Mouse (Mus musculus) adipocyte (in vitro differentiated cells): ENCODE results near the gene Sertad1.
"Not testable (repeated sequence)": the region's sequence is repeated elsewhere in the genome, so short reads cannot be mapped to it uniquely, and the experiment has no call there.

Experiments
- DNase-seq: peaks from one replicate; pipeline ENCODE4 v3.0.0-alpha.2; 2016; ENCODE audit warnings: low spot score

Gene Sertad1

DNA sequence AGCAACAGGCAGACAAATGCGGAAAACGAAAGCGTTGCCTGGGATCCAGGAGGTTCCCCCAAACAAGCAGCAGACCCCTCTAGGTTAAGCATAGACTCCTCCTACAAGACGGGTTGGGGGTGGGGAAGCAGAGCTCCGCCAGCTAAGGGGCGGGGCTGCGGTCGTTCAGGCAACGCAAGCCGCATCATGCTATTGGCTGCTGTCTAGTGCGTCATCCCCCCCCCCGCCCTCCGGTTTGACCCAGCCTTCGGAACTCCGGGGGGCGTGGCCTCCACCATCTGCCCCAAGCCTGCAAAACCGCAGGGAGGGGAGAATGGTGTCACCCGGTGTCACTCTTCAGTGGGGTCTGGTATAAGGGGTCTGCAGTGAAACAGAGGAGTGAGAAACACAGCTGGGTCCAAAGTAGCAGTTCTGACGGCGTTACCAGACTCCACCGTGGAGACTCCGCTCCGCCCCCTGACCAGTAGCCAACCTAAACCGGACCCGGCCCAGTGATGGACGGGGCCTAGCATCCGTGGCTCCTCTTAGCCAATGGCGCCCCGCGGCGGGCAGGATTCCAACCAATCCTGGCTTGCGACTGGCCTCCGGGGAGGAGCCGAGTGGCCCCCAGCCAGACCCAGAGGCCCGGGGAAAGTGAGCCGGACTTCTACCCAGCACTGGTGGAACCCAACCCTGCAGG is 13.4 kb upstream of the Sertad1 start, which contains the start of gene Sertad3:
Gene Sertad3, plus strand, starts transcription at position 613 of the 679 bp plus-strand sequence.
- peak; percentile 96 for DNase-seq

DNA sequence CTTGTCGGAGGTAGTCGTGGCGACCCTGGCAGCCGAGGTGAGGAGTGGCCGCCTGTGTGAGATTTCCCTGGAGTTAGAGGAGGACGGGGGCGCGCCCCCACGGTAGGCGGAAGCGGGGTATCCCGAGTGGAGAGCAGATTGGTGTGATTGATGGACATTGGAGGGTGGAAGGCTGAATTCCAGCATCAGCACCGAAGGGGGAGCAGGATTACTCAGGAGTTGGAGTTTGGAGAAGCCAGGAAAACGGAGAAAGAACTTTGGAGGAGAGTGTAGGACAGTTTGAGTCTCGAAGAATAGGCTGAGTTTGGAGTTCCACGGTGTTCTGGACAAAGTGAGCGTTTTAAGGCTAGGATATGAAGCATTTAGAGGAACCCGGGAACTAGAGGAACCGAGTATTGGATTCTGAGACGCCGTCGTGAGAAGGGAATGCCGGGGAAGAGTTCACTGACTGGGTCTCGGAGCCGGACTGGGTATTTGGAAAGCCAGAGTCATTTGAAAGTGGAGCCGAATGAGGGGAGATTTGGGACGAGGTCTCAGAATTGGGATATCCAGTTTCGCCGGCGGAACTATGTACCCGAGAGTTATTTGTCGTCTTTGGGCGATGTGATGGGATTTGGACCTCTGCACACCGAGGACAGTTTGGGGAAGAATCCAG is 12.7 kb upstream of the Sertad1 start:
- DNase-seq: peak; percentile 60

DNA sequence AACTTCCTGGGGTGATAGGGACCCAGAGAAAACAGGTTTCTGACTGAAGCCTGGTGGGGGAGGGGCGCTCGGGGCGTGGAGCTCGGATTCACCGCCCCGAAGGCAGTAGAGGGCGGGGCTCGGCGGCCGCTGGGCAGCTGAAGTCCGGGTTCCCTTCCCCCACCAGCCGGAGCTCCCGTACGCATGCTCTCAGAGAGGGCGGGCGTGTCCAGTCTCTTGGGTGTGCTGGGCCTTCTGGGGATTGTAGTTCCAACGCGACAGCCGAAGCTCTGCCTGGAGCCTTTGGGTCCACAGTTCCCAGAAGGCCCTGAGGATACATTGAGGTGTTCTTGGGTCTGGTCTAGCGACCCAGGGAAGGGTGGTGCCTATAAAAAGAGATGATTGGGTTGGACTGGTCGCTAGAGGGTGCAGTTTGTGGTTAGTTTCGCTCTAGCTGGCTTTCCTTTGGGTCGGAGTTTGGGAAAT is 12.2 kb upstream of the Sertad1 start:
- peak; percentile 97 for DNase-seq

DNA sequence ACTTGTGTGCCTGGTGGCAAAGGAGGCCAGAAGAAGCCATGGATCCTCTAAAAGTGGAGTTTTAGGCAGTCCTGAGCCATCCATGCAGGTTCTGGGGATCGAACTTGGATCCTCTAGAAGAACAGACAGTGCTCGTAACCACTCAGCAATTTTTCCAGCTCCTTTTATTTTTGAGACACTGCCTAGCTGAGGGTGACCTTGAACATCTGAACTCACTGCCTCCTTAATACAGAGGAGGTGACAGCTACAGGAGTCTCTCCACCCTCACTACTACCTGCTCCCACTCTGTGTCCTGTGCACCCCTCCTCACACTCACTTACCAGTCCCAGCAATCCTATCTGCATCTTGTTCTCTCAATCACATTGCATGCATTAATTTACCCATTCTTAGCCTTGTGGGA is 11.1 kb upstream of the Sertad1 start:
- no peak for DNase-seq

- DNase-seq: no peak
These were observed 10.5 kb upstream of the Sertad1 start for GRCm38 (mm10) chr7:27476098-27476635.

GRCm38 (mm10) chr7:27478561-27478960 is 8.1 kb upstream of the Sertad1 start:
- DNase-seq: no peak

- no peak for DNase-seq
These were observed 7.0 kb upstream of the Sertad1 start for GRCm38 (mm10) chr7:27479750-27480149.

GRCm38 (mm10) chr7:27480506-27480905 is 6.2 kb upstream of the Sertad1 start:
- no peak for DNase-seq

DNA sequence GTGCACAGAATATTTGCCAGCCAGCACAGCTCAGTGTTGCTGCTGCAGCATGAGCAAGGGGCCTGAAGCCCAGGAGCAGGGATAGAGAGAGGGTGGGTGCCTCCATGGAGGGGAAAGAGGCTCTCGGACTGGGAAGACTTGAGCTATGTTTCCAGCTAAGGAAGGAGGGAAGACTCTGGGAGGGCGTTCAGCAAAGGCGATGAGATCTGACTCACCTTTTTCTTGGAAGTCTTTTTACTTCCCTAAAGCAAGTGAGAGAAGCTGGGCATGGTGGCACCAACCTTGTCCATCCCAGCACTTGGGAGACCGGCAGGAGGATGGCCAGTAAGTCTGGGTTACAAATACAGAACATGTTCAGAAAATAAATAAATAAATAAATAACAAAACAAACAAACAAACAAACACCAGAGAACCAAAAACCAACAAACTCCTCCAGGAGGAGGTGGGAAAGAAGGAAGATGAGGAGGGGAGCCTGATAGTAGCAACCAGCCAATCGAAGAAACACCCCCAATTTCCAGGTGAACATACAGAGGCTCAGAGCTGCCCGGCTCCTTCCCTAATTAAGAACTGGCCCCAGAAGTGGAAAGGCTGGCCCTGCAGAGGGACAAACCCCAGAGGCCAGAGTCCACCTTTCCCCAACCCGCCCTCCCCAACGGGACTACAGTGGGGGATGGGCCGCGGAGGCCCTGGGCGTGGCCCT is 5.6 kb upstream of the Sertad1 start:
- peak; percentile 21 for DNase-seq

DNA sequence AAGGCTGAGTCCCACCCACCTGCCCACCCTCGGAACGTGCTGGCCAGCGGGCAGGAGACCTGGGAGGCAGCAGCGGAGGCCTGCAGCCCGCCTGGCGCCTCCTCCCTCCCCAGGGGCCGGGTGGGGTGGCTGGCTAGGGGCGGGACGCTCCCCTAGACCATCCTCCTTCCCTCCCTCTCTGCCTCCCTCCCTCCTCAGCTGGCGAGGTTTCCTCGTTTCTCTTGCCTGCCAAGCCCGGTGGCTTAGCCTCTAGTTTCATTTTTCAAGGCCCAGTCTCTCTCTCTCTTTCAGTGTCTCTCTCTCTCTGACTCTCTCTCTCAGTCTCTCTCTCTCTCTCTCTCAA is 5.1 kb upstream of the Sertad1 start:
- peak; percentile 94 for DNase-seq

DNA sequence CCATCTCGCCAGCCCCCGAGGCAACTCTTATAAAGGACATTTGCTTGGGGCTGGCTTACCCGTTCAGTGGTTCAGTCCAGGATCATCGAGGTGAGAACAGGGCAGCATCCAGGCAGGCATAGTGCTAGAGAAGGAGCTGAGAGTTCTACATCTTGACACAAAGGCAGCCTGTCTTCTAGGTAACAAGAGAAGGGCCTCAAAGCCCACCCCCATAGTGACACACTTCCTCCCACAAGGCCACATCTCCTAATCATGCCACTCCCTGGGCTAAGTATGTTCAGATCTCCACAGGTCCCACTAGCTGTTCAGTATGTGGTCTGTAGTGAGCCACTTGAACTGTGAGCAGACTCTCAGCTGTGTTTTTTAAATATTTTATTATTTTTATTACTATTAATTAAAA is 2.9 kb upstream of the Sertad1 start:
- no peak for DNase-seq

DNA sequence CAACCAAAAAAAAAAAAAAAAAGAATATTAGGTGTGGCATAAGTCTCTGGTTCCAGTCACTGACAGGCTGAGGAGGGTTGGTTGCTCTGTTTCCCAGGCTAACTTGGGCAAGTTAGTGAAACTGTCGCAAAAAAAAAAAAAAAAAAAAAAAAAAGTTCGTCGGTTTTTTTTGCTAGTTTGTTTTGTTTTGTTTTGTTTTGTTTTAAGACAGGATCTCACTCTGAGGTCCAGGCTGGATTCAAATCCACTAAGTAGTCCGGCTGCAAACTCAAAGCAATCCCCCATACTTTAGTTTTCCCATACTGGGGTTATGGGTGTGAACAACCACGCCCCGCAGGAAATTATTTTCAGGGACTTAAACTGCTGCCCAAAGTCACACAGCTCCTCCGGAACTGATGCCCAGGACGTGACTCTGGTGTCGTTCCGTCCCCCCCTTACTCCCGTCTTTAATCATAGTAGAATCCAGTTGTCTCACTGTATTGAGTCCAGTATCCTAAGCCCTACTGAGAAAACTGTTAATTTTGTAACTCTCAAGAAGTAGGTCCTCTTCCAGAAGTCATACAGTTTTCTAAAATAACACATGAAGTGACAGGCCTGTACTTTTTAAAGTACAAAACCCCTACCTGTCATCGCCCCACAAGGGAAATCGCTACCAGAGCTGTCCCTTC is 474 bp upstream of the Sertad1 start:
- DNase-seq: peak; percentile 55

- DNase-seq: peak; percentile 54
These were observed 1.1 kb downstream of the Sertad1 start for GRCm38 (mm10) chr7:27487740-27488268.

DNA sequence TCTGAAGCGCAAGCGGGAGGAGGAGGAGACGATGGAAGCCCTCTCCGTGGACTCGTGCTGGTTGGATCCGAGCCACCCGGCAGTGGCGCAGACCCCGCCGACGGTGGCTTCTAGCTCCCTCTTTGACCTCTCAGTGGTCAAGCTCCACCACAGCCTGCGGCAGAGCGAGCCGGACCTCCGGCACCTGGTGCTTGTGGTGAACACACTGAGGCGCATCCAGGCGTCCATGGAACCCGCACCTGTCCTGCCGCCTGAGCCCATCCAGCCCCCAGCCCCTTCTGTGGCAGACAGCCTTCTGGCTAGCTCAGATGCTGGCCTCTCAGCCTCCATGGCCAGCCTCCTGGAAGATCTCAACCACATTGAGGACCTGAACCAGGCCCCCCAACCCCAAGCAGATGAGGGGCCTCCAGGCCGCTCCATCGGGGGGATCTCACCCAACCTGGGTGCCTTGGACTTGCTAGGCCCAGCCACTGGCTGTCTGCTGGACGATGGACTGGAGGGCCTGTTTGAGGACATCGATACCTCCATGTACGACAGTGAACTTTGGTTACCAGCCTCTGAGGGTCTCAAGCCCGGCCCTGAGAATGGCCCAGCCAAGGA is 2.7 kb downstream of the Sertad1 start:
- no peak for DNase-seq

DNA sequence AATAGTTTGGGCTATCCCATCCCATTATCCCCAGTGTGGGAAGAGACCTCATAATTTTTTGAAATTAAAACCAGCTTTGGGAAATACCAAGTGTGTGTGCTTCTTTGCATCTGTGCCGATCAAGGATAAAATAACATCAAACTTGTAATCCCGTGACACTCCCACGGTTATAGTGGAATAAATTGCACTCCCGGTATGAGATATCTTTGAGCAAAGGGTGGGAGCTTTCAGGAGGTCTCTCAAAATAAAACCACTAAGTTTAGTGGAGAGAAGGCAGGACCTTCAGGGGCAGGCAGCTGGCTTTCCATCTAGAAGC is 3.5 kb downstream of the Sertad1 start:
- DNase-seq: no peak

DNA sequence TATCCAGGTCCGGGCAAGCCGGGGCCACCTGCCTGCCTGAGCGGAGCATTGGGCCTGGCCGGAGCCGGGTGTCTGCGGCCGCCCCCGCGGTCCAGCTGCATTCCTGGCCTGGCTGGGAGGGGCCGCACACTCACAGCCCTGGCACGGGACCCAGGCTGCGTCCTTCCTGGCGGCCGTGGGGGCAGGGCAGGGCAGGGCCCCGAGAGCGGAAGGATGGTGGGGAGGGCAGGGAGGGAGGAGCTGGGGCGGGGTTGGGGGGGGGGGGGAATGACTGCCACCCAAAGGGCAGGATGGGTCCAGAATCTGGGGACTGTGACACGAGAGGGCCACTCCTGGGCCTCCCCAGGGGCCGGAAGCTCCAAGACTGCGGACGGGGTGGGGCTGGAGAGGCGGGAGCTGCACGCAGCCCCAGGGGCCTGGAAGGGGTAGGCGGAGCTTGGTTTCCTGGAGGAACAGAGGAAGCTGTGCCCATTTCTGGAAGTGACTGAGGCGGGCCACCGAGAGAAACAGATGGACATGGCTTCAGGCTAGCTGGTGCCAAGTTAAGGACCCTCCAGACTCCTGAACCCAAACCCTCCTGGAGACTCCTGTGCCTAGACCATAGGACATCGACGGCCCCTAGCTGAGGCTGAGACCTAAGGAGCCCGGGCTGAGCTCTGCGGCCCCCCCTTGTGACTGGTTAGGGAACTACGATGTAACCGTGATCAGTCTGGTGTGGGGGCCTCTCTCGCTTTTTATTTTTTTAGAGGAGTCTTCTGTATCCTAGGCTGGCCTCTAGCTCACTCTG is 4.0 kb downstream of the Sertad1 start:
- peak; percentile 87 for DNase-seq

- DNase-seq: no peak
These were observed 5.1 kb downstream of the Sertad1 start for GRCm38 (mm10) chr7:27491856-27492255.

DNA sequence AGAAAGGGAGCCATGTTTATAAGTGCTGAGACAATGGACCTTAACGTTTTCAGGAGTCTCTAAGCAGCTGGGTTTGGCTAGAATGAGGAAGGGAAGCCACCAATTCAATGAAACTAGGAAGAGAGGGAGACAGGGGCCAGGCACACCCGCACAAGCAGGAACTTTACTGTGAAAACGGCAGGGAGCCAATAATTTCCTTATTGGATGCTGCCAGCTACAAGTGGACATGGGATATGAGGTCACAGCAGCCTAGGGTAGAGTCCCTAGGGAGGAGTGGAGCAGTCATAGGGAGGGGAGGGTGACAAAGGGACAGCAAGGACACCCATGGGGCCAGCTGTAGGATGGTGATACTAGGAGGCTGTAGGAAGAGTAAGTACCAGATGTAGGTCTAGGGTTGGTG is 6.3 kb downstream of the Sertad1 start:
- no peak for DNase-seq

DNA sequence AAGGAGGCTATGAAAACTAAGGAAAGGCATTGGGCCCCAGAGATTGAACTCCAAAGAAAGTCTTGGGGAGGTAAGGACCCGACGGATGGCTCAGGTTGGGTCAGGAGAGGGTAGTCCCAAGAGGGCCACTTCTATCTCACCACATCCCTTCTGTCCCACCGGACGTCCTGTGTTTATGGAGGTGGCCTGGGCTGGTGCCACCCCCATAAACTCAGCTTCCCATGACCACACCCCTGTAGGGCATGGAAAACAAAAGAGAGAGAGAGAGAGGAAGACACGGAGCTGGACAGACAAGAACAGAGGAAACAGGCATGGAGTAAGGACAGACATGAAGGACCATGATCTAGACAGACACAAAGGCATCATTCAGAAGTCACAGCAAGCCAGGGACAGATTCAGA is 6.7 kb downstream of the Sertad1 start:
- DNase-seq: no peak

GRCm38 (mm10) chr7:27494659-27495367 is 8.1 kb downstream of the Sertad1 start:
- not testable (repeated sequence) for DNase-seq
